Mouse (Mus musculus) A20 (cell line): ENCODE results near the gene Slc25a13.

ENCODE experiments used
- DNase-seq: peaks from one replicate; pipeline ENCODE4 v3.0.0-alpha.2; 2011; ENCODE audit warnings: low read depth, low spot score

Gene Slc25a13

GRCm38 (mm10) chr6:6168566-6169134 lies 48.3 kb downstream of the Slc25a13 start:
- no peak for DNase-seq

GRCm38 (mm10) chr6:6167339-6168126 lies 49.4 kb downstream of the Slc25a13 start:
- DNase-seq: no peak

- DNase-seq: no peak
These were observed 53.9 kb downstream of the Slc25a13 start for GRCm38 (mm10) chr6:6162993-6163623.

- no peak for DNase-seq
These were observed 54.8 kb downstream of the Slc25a13 start for GRCm38 (mm10) chr6:6162146-6162545.

- DNase-seq: no peak
These were observed 56.1 kb downstream of the Slc25a13 start for GRCm38 (mm10) chr6:6160645-6161426.

- no peak for DNase-seq
These were observed 57.6 kb downstream of the Slc25a13 start for GRCm38 (mm10) chr6:6159221-6159859.

- DNase-seq: no peak
These were observed 63.5 kb downstream of the Slc25a13 start for GRCm38 (mm10) chr6:6153426-6153825.

GRCm38 (mm10) chr6:6150811-6151210 lies 66.2 kb downstream of the Slc25a13 start:
- no peak for DNase-seq

- DNase-seq: no peak
These were observed 67.2 kb downstream of the Slc25a13 start for GRCm38 (mm10) chr6:6149751-6150150.

GRCm38 (mm10) chr6:6149329-6149728 lies 67.6 kb downstream of the Slc25a13 start:
- DNase-seq: no peak

- DNase-seq: no peak
These were observed 71.6 kb downstream of the Slc25a13 start for GRCm38 (mm10) chr6:6145412-6145811.

- no peak for DNase-seq
These were observed 73.4 kb downstream of the Slc25a13 start for GRCm38 (mm10) chr6:6143525-6143924.

GRCm38 (mm10) chr6:6140370-6140769 lies 76.6 kb downstream of the Slc25a13 start:
- DNase-seq: no peak

- DNase-seq: no peak
These were observed 77.9 kb downstream of the Slc25a13 start for GRCm38 (mm10) chr6:6139061-6139460.

GRCm38 (mm10) chr6:6136812-6137211 lies 80.2 kb downstream of the Slc25a13 start:
- DNase-seq: no peak

GRCm38 (mm10) chr6:6134935-6135334 lies 82.0 kb downstream of the Slc25a13 start:
- DNase-seq: no peak

- DNase-seq: no peak
These were observed 83.4 kb downstream of the Slc25a13 start for GRCm38 (mm10) chr6:6133556-6134050.

- no peak for DNase-seq
These were observed 84.9 kb downstream of the Slc25a13 start for GRCm38 (mm10) chr6:6132047-6132446.

GRCm38 (mm10) chr6:6125620-6126019 lies 91.4 kb downstream of the Slc25a13 start:
- DNase-seq: no peak

- DNase-seq: no peak
These were observed 95.1 kb downstream of the Slc25a13 start for GRCm38 (mm10) chr6:6121904-6122303.

- no peak for DNase-seq
These were observed 96.1 kb downstream of the Slc25a13 start for GRCm38 (mm10) chr6:6120841-6121240.
